Mouse (Mus musculus): ENCODE results near the gene Gm20696.

Gm20696 gene

GRCm38 (mm10) chr6:99485217-99485883 lies 181.2 kb downstream of the Gm20696 start:
- no peak for DNase-seq (ENCODE audit: low read depth, low spot score)

GRCm38 (mm10) chr6:99484884-99485216 lies 181.7 kb downstream of the Gm20696 start:
- no peak for DNase-seq (ENCODE audit: low read depth, low spot score)

- DNase-seq (ENCODE audit: low read depth, low spot score) = no peak
Observed at GRCm38 (mm10) chr6:99484197-99484725, 182.3 kb downstream of the Gm20696 start.

- DNase-seq (ENCODE audit: low read depth, low spot score) = no peak
Observed at GRCm38 (mm10) chr6:99483556-99483955, 183.0 kb downstream of the Gm20696 start.

- no peak for DNase-seq (ENCODE audit: low read depth, low spot score)
Observed at GRCm38 (mm10) chr6:99481568-99481967, 185.0 kb downstream of the Gm20696 start.

GRCm38 (mm10) chr6:99478873-99479650 lies 187.5 kb downstream of the Gm20696 start:
- DNase-seq (ENCODE audit: low read depth, low spot score) = no peak

GRCm38 (mm10) chr6:99475040-99475439 lies 191.6 kb downstream of the Gm20696 start:
- no peak for DNase-seq (ENCODE audit: low read depth, low spot score)

- DNase-seq (ENCODE audit: low read depth, low spot score) = no peak
Observed at GRCm38 (mm10) chr6:99470906-99471305, 195.7 kb downstream of the Gm20696 start.

- DNase-seq (ENCODE audit: low read depth, low spot score) = no peak
Observed at GRCm38 (mm10) chr6:99469134-99469834, 197.3 kb downstream of the Gm20696 start.

GRCm38 (mm10) chr6:99467831-99468230 lies 198.8 kb downstream of the Gm20696 start:
- no peak for DNase-seq (ENCODE audit: low read depth, low spot score)

- DNase-seq (ENCODE audit: low read depth, low spot score) = no peak
Observed at GRCm38 (mm10) chr6:99467109-99467508, 199.5 kb downstream of the Gm20696 start.

GRCm38 (mm10) chr6:99466354-99466753 lies 200.2 kb downstream of the Gm20696 start:
- no peak for DNase-seq (ENCODE audit: low read depth, low spot score)

GRCm38 (mm10) chr6:99464449-99464848 lies 202.1 kb downstream of the Gm20696 start:
- no peak for DNase-seq (ENCODE audit: low read depth, low spot score)

GRCm38 (mm10) chr6:99463906-99464305 lies 202.7 kb downstream of the Gm20696 start:
- no peak for DNase-seq (ENCODE audit: low read depth, low spot score)

- DNase-seq (ENCODE audit: low read depth, low spot score) = no peak
Observed at GRCm38 (mm10) chr6:99458775-99459174, 207.8 kb downstream of the Gm20696 start.

GRCm38 (mm10) chr6:99453763-99454520 lies 212.7 kb downstream of the Gm20696 start:
- DNase-seq (ENCODE audit: low read depth, low spot score) = no peak

- no peak for DNase-seq (ENCODE audit: low read depth, low spot score)
Observed at GRCm38 (mm10) chr6:99452638-99453185, 213.9 kb downstream of the Gm20696 start.

- no peak for DNase-seq (ENCODE audit: low read depth, low spot score)
Observed at GRCm38 (mm10) chr6:99451479-99451878, 215.1 kb downstream of the Gm20696 start.

- no peak for DNase-seq (ENCODE audit: low read depth, low spot score)
Observed at GRCm38 (mm10) chr6:99447447-99447846, 219.2 kb downstream of the Gm20696 start.

- DNase-seq (ENCODE audit: low read depth, low spot score) = no peak
Observed at GRCm38 (mm10) chr6:99446801-99447415, 219.7 kb downstream of the Gm20696 start.

- DNase-seq (ENCODE audit: low read depth, low spot score) = no peak
Observed at GRCm38 (mm10) chr6:99443460-99443859, 223.1 kb downstream of the Gm20696 start.

All from retina, postnatal 7 days (tissue).